Mouse (Mus musculus): Measurements from ENCODE around the gene Igsf8.

- TF ChIP-seq CTCF (IDR thresholded peaks at IDR 0.05; ENCODE audit: borderline replicate concordance, insufficient read depth, low read length) (no peak), POLR2A (IDR thresholded peaks at IDR 0.05; ENCODE audit: low read depth, low read length) (no peak)
Measured at GRCm38 (mm10) chr1:172300247-172300646, 38.8 kb downstream of the Igsf8 start.

Measured in embryonic fibroblast, embryonic 13.5 days (primary cell).